Mouse (Mus musculus) erythroblast, embryonic 14.5 days (primary cell): ENCODE results near the gene Gm20604. TPM values are rescaled to one million over a fixed set of nuclear protein-coding genes. Genes with fewer than 3 reads are reported as not detected.

ENCODE experiments used
- H3K27me3 ChIP-seq: 2 replicates; pipeline ENCODE4 v1.6.1; 2012; ENCODE audit warnings: inconsistent platforms; ENCODE audit not compliant: control insufficient read depth
- H3K36me3 ChIP-seq: 2 replicates; pipeline ENCODE4 v1.6.1; 2012; ENCODE audit warnings: mild to moderate bottlenecking, inconsistent platforms; ENCODE audit not compliant: control insufficient read depth
- H3K4me1 ChIP-seq: 2 replicates; pipeline ENCODE4 v1.6.1; 2012; ENCODE audit warnings: inconsistent platforms; ENCODE audit not compliant: control insufficient read depth
- H3K4me3 ChIP-seq: replicated peaks from 2 replicates; pipeline ENCODE3; 2012; ENCODE audit warnings: moderate library complexity, mild to moderate bottlenecking, inconsistent platforms
- H3K9me3 ChIP-seq: 2 replicates; pipeline ENCODE4 v1.6.1; 2012; ENCODE audit warnings: low read length, inconsistent platforms, mixed read lengths; ENCODE audit not compliant: control insufficient read depth
- GATA1 ChIP-seq: IDR thresholded peaks from 2 replicates; pipeline ENCODE4 v1.6.1; 2012; ENCODE audit warnings: low read length, inconsistent platforms, mixed read lengths
- TAL1 ChIP-seq: IDR thresholded peaks from 3 replicates; pipeline ENCODE4 v1.6.1; 2012; ENCODE audit warnings: low read length, inconsistent platforms, mixed read lengths
- polyA plus RNA-seq: library from polyadenylated mRNA; stranded (reverse); fragments of >175 nt; gene quantifications from 2 replicates; pipeline ENCODE4 v1.2.3, GENCODE M21; 2012

The Gm20604 gene
- polyA plus RNA-seq, 1 experiment, result 0.29 TPM

GRCm38 (mm10) chr12:102703921-102704408 lies 54.5 kb downstream of the Gm20604 start:
- H3K4me1 ChIP-seq, result peaks cover 42% of the 10 kb centered on the region
- H3K4me3 ChIP-seq, result peak overlapping the region; percentile 70
- H3K36me3 ChIP-seq, result no peaks in the 10 kb centered on the region
- TF ChIP-seq TAL1 (no peak), GATA1 (no peak)
- H3K27me3 ChIP-seq, result peaks cover 30% of the 10 kb centered on the region
- H3K9me3 ChIP-seq, result no peaks in the 10 kb centered on the region

- H3K4me1 ChIP-seq, result peaks cover 47% of the 10 kb centered on the region
- H3K4me3 ChIP-seq, result no peak overlapping the region
These were observed 55.0 kb downstream of the Gm20604 start for GRCm38 (mm10) chr12:102703441-102703840.

GRCm38 (mm10) chr12:102703111-102703412 lies 55.4 kb downstream of the Gm20604 start:
- Histone ChIP-seq H3K9me3 (no peaks in the 10 kb centered on the region), H3K27me3 (peaks cover 30% of the 10 kb centered on the region), H3K36me3 (no peaks in the 10 kb centered on the region), H3K4me1 (peaks cover 51% of the 10 kb centered on the region), H3K4me3 (no peak overlapping the region)
- TF ChIP-seq TAL1, result no peak
- no peak for TF ChIP-seq GATA1

More at GRCm38 (mm10) chr12:102703441-102703840, 55.0 kb downstream of the Gm20604 start:
- Histone ChIP-seq H3K36me3 (no peaks in the 10 kb centered on the region), H3K27me3 (peaks cover 30% of the 10 kb centered on the region), H3K9me3 (no peaks in the 10 kb centered on the region)
- no peak for TF ChIP-seq GATA1
- no peak for TF ChIP-seq TAL1

GRCm38 (mm10) chr12:102702356-102703110 lies 55.9 kb downstream of the Gm20604 start:
- Histone ChIP-seq H3K4me1 (peaks cover 56% of the 10 kb centered on the region), H3K27me3 (peaks cover 30% of the 10 kb centered on the region), H3K9me3 (no peaks in the 10 kb centered on the region), H3K4me3 (no peak overlapping the region), H3K36me3 (no peaks in the 10 kb centered on the region)
- no peak for TF ChIP-seq GATA1
- TF ChIP-seq TAL1, result no peak

GRCm38 (mm10) chr12:102701691-102702207 lies 56.7 kb downstream of the Gm20604 start:
- H3K4me1 ChIP-seq, result peaks cover 63% of the 10 kb centered on the region
- H3K36me3 ChIP-seq, result no peaks in the 10 kb centered on the region
- TF ChIP-seq TAL1 (no peak), GATA1 (no peak)

GRCm38 (mm10) chr12:102700453-102700852 lies 58.0 kb downstream of the Gm20604 start:
- Histone ChIP-seq H3K4me3 (no peak overlapping the region), H3K36me3 (no peaks in the 10 kb centered on the region), H3K9me3 (no peaks in the 10 kb centered on the region), H3K27me3 (peaks cover 14% of the 10 kb centered on the region), H3K4me1 (peaks cover 69% of the 10 kb centered on the region)
- TF ChIP-seq GATA1 (no peak), TAL1 (no peak)

More at GRCm38 (mm10) chr12:102701691-102702207, 56.7 kb downstream of the Gm20604 start:
- Histone ChIP-seq H3K4me3 (no peak overlapping the region), H3K9me3 (no peaks in the 10 kb centered on the region), H3K27me3 (peaks cover 25% of the 10 kb centered on the region)

- H3K27me3 ChIP-seq, result peaks cover 9% of the 10 kb centered on the region
- no peaks in the 10 kb centered on the region for H3K36me3 ChIP-seq
- H3K9me3 ChIP-seq, result no peaks in the 10 kb centered on the region
- H3K4me1 ChIP-seq, result peaks cover 58% of the 10 kb centered on the region
- H3K4me3 ChIP-seq, result no peak overlapping the region
- TF ChIP-seq GATA1 (no peak), TAL1 (no peak)
These were observed 59.3 kb downstream of the Gm20604 start for GRCm38 (mm10) chr12:102699156-102699555.

GRCm38 (mm10) chr12:102698089-102698684 lies 60.3 kb downstream of the Gm20604 start:
- no peaks in the 10 kb centered on the region for H3K27me3 ChIP-seq
- H3K9me3 ChIP-seq, result no peaks in the 10 kb centered on the region
- peaks cover 48% of the 10 kb centered on the region for H3K4me1 ChIP-seq
- no peak overlapping the region for H3K4me3 ChIP-seq
- H3K36me3 ChIP-seq, result no peaks in the 10 kb centered on the region
- TF ChIP-seq GATA1, result no peak
- TF ChIP-seq TAL1, result no peak

GRCm38 (mm10) chr12:102697381-102697780 lies 61.1 kb downstream of the Gm20604 start:
- Histone ChIP-seq H3K4me3 (no peak overlapping the region), H3K9me3 (no peaks in the 10 kb centered on the region), H3K4me1 (peaks cover 42% of the 10 kb centered on the region), H3K36me3 (no peaks in the 10 kb centered on the region), H3K27me3 (no peaks in the 10 kb centered on the region)
- TF ChIP-seq GATA1, result no peak
- TF ChIP-seq TAL1, result no peak
